In the genomic region with DNA sequence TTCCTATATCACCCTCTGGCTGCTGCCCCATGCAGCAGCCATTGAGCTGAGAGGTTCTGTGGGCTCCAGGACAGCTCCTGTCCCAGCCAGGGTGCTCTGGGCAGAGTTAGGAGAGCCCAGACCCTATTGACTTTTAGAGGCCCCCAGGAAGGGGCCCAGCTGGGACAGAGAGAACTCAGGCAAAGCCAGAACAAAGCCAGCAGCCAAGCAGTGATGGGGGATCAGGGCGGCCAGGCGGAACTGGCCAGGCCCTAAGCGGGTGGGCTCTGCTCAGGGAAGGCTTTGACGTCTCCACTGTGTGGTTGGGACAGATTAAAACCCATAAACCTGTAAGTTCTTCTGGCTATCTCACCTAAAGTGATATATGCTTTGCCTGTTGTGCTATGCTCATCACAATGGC, we compare ENCODE assay signal across 9 mouse cellular contexts. TPM values are rescaled to one million over a fixed set of nuclear protein-coding genes. Genes with fewer than 3 reads are reported as not detected.
DNase-seq lines count a peak whose midpoint lies in the region; ATAC-seq and TF ChIP-seq lines count a peak whose summit lies in the region.
"Had no signal": no experiment of that assay in that cellular context is flagged by ENCODE, and none has a peak within 500 bp of the region (broad histone marks: within the 10 kb centered on the region; RNA-seq: fewer than 3 reads in every experiment).

No protein-coding gene starts in this region.

- no peaks in the 10 kb centered on the region for H3K27me3 ChIP-seq in lung, postnatal 0 days (replicated peaks; ENCODE audit: insufficient read depth, low read length)
- H3K27me3 ChIP-seq in hindbrain, embryonic 10.5 days (ENCODE audit: insufficient read depth, poor library complexity, severe bottlenecking), result peaks cover 9% of the 10 kb centered on the region; the same call in 1 of the 2 replicates
- H3K27me3 ChIP-seq in liver, embryonic 13.5 days, result peaks cover 80% of the 10 kb centered on the region
- H3K27me3 ChIP-seq in stomach, embryonic 16.5 days (ENCODE audit: control insufficient read depth, insufficient read depth, low read length), result no peaks in the 10 kb centered on the region
- H3K27me3 ChIP-seq: Patski had no signal

- WGBS in lung, postnatal 0 days, result 79% methylated on average over 4 of the region's 4 CpGs
- WGBS in hindbrain, embryonic 10.5 days, result 21% methylated on average over 4 of the region's 4 CpGs
- WGBS in liver, embryonic 13.5 days (ENCODE audit: insufficient replicate concordance), result 69% methylated on average over 4 of the region's 4 CpGs
- WGBS in stomach, embryonic 16.5 days, result 62% methylated on average over 4 of the region's 4 CpGs

- no peak for TF ChIP-seq CTCF in lung, postnatal 0 days (IDR thresholded peaks at IDR 0.05)

- H3K9ac ChIP-seq in lung, postnatal 0 days (replicated peaks; ENCODE audit: low read depth), result no peak overlapping the region
- H3K9ac ChIP-seq in liver, embryonic 13.5 days, result no peak overlapping the region; the same call in 1 of the 2 replicates
- peak overlapping the region; percentile 97; the same call in 1 of the 2 replicates for H3K9ac ChIP-seq in stomach, embryonic 16.5 days (ENCODE audit: low read length)

- peaks cover 37% of the 10 kb centered on the region for H3K4me1 ChIP-seq in lung, postnatal 0 days (ENCODE audit: insufficient read depth, low read depth, low read length)
- H3K4me1 ChIP-seq in hindbrain, embryonic 10.5 days (replicated peaks), result peaks cover 87% of the 10 kb centered on the region
- peaks cover 85% of the 10 kb centered on the region for H3K4me1 ChIP-seq in liver, embryonic 13.5 days (replicated peaks)
- H3K4me1 ChIP-seq in stomach, embryonic 16.5 days (ENCODE audit: control insufficient read depth, insufficient read depth, low read length), result peaks cover 53% of the 10 kb centered on the region

- peak overlapping the region; percentile 99 for H3K4me2 ChIP-seq in lung, postnatal 0 days (replicated peaks; ENCODE audit: low read depth, low read length)
- peak overlapping the region; percentile 84 for H3K4me2 ChIP-seq in liver, embryonic 13.5 days
- peak overlapping the region; percentile 98 for H3K4me2 ChIP-seq in stomach, embryonic 16.5 days (ENCODE audit: low read depth, low read length)

- peaks cover 10% of the 10 kb centered on the region; the same call in 1 of the 2 replicates for H3K36me3 ChIP-seq in lung, postnatal 0 days (ENCODE audit: insufficient read depth, low read length)
- H3K36me3 ChIP-seq in hindbrain, embryonic 10.5 days, result peaks cover 51% of the 10 kb centered on the region
- H3K36me3 ChIP-seq in liver, embryonic 13.5 days, result peaks cover 20% of the 10 kb centered on the region
- H3K36me3 ChIP-seq in stomach, embryonic 16.5 days (ENCODE audit: control insufficient read depth, insufficient read depth, low read length), result peaks cover 1% of the 10 kb centered on the region; the same call in 1 of the 2 replicates

- no peaks in the 10 kb centered on the region for H3K9me3 ChIP-seq in lung, postnatal 0 days (ENCODE audit: low read length)
- no peaks in the 10 kb centered on the region for H3K9me3 ChIP-seq in hindbrain, embryonic 10.5 days
- H3K9me3 ChIP-seq in liver, embryonic 13.5 days (replicated peaks), result no peaks in the 10 kb centered on the region
- no peaks in the 10 kb centered on the region for H3K9me3 ChIP-seq in stomach, embryonic 16.5 days (replicated peaks; ENCODE audit: control insufficient read depth, low read length)

- H3K4me3 ChIP-seq in lung, postnatal 0 days (ENCODE audit: low read depth, low read length), result 0 out of 2 replicates have a peak overlapping the region, but pooled peaks have one; percentile 93
- H3K4me3 ChIP-seq in hindbrain, embryonic 10.5 days, result peak overlapping the region; percentile 98
- H3K4me3 ChIP-seq in liver, embryonic 13.5 days (replicated peaks), result peak overlapping the region; percentile 68; the same call in 1 of the 2 replicates
- H3K4me3 ChIP-seq in stomach, embryonic 16.5 days (replicated peaks; ENCODE audit: low read length), result peak overlapping the region; percentile 97

- no peak for ATAC-seq in lung, postnatal 0 days
- no peak for ATAC-seq in liver, embryonic 13.5 days (ENCODE audit: low read depth)
- ATAC-seq in stomach, embryonic 16.5 days (ENCODE audit: insufficient read depth, low FRiP score), result no peak
- ATAC-seq in granulocyte monocyte progenitor cell, adult 5-6 weeks (replicated peaks; ENCODE audit: poor library complexity, severe bottlenecking), result no peak
- ATAC-seq: Patski had no signal

- no peak for TF ChIP-seq EP300 in lung, postnatal 0 days (IDR thresholded peaks at IDR 0.05)

- no peak for DNase-seq in lung, postnatal 0 days (ENCODE audit: low spot score)
- no peak for DNase-seq in lung, postnatal 25 days (ENCODE audit: low spot score)
- no peak for DNase-seq in hindbrain, embryonic 10.5 days (ENCODE audit: low spot score)
- no peak for DNase-seq in liver, embryonic 13.5 days
- DNase-seq in gastrocnemius, adult 18-20 months (ENCODE audit: low spot score), result no peak

- H3K27ac ChIP-seq in lung, postnatal 0 days (ENCODE audit: low read length), result no peak overlapping the region
- H3K27ac ChIP-seq in hindbrain, embryonic 10.5 days, result peak overlapping the region; percentile 99
- no peak overlapping the region for H3K27ac ChIP-seq in liver, embryonic 13.5 days
- H3K27ac ChIP-seq in stomach, embryonic 16.5 days (ENCODE audit: low read length), result no peak overlapping the region

RNA-seq across cellular contexts. Expression of a gene that starts 2.8 kb away (rescaled TPM):
- polyA plus RNA-seq in lung, postnatal 0 days (2015; fragmentation: Nextera tagmentation; extraction: Ambion mirVana), result 61.5 and 69.4 TPM in 2 replicates
- polyA plus RNA-seq in hindbrain, embryonic 10.5 days (2016; fragmentation: Nextera tagmentation; extraction: Ambion mirVana), result 125 and 139 TPM in 2 replicates
- 18.8 and 19.2 TPM in 2 replicates for polyA plus RNA-seq in liver, embryonic 13.5 days (2015; fragmentation: Nextera tagmentation; extraction: Ambion mirVana)
- polyA plus RNA-seq in stomach, embryonic 16.5 days (2015; fragmentation: Nextera tagmentation; extraction: Ambion mirVana), result 17.3 and 24.1 TPM in 2 replicates
- 1.3 and 7.5 TPM in 2 replicates for total RNA-seq in granulocyte monocyte progenitor cell, adult 5-6 weeks (2014; fragmentation: Nextera tagmentation)
- total RNA-seq in granulocyte monocyte progenitor cell, adult 5-6 weeks (2017), result 3.3 and 4.1 TPM in 2 replicates
- 10 to 100 TPM; 20.8 to 22.4 TPM for total RNA-seq in gastrocnemius, adult 18-20 months (2021)

RNA-seq across cellular contexts. Expression of a gene that starts 7.9 kb away (rescaled TPM):
- 11.1 and 11.9 TPM in 2 replicates for polyA plus RNA-seq in lung, postnatal 0 days (2015; fragmentation: Nextera tagmentation; extraction: Ambion mirVana)
- polyA plus RNA-seq in hindbrain, embryonic 10.5 days (2016; fragmentation: Nextera tagmentation; extraction: Ambion mirVana), result 7.5 and 8.1 TPM in 2 replicates
- 4.3 and 4.4 TPM in 2 replicates for polyA plus RNA-seq in liver, embryonic 13.5 days (2015; fragmentation: Nextera tagmentation; extraction: Ambion mirVana)
- 5.6 and 6.5 TPM in 2 replicates for polyA plus RNA-seq in stomach, embryonic 16.5 days (2015; fragmentation: Nextera tagmentation; extraction: Ambion mirVana)
- 8.8 and 12.4 TPM in 2 replicates for total RNA-seq in granulocyte monocyte progenitor cell, adult 5-6 weeks (2014; fragmentation: Nextera tagmentation)
- total RNA-seq in granulocyte monocyte progenitor cell, adult 5-6 weeks (2017), result 8.9 TPM in 2 replicates
- 1 to 10 TPM; 6.1 to 6.2 TPM for total RNA-seq in gastrocnemius, adult 18-20 months (2021)

RNA-seq across cellular contexts. Expression of a gene that starts 12.4 kb away (rescaled TPM):
- polyA plus RNA-seq in lung, postnatal 0 days (2015; fragmentation: Nextera tagmentation; extraction: Ambion mirVana), result 136 and 139 TPM in 2 replicates
- polyA plus RNA-seq in hindbrain, embryonic 10.5 days (2016; fragmentation: Nextera tagmentation; extraction: Ambion mirVana), result 74.4 and 84.6 TPM in 2 replicates
- polyA plus RNA-seq in liver, embryonic 13.5 days (2015; fragmentation: Nextera tagmentation; extraction: Ambion mirVana), result 52.1 and 55.8 TPM in 2 replicates
- 90.2 and 91.5 TPM in 2 replicates for polyA plus RNA-seq in stomach, embryonic 16.5 days (2015; fragmentation: Nextera tagmentation; extraction: Ambion mirVana)
- total RNA-seq in granulocyte monocyte progenitor cell, adult 5-6 weeks (2014; fragmentation: Nextera tagmentation), result 108 and 154 TPM in 2 replicates
- total RNA-seq in granulocyte monocyte progenitor cell, adult 5-6 weeks (2017), result 140 and 156 TPM in 2 replicates
- total RNA-seq in gastrocnemius, adult 18-20 months (2021), result 100 to 1,000 TPM; 100 to 109 TPM

RNA-seq across cellular contexts. Expression of a gene that starts 16.6 kb away (rescaled TPM):
- polyA plus RNA-seq in lung, postnatal 0 days (2015; fragmentation: Nextera tagmentation; extraction: Ambion mirVana), result 29.5 and 42.0 TPM in 2 replicates
- 5.8 and 7.2 TPM in 2 replicates for polyA plus RNA-seq in hindbrain, embryonic 10.5 days (2016; fragmentation: Nextera tagmentation; extraction: Ambion mirVana)
- 2.6 and 2.8 TPM in 2 replicates for polyA plus RNA-seq in liver, embryonic 13.5 days (2015; fragmentation: Nextera tagmentation; extraction: Ambion mirVana)
- 12.7 and 12.8 TPM in 2 replicates for polyA plus RNA-seq in stomach, embryonic 16.5 days (2015; fragmentation: Nextera tagmentation; extraction: Ambion mirVana)
- not detected in 2 replicates for total RNA-seq in granulocyte monocyte progenitor cell, adult 5-6 weeks (2014; fragmentation: Nextera tagmentation)
- not detected in 2 replicates for total RNA-seq in granulocyte monocyte progenitor cell, adult 5-6 weeks (2017)
- 1 to 10 TPM; 4.7 to 6.9 TPM for total RNA-seq in gastrocnemius, adult 18-20 months (2021)
- total RNA-seq: monocyte, adult 5-6 weeks had no signal

RNA-seq across cellular contexts. Expression of a gene that starts 17.7 kb away (rescaled TPM):
- 60.8 and 62.5 TPM in 2 replicates for polyA plus RNA-seq in lung, postnatal 0 days (2015; fragmentation: Nextera tagmentation; extraction: Ambion mirVana)
- polyA plus RNA-seq in hindbrain, embryonic 10.5 days (2016; fragmentation: Nextera tagmentation; extraction: Ambion mirVana), result 112 and 121 TPM in 2 replicates
- 65.1 and 74.8 TPM in 2 replicates for polyA plus RNA-seq in liver, embryonic 13.5 days (2015; fragmentation: Nextera tagmentation; extraction: Ambion mirVana)
- polyA plus RNA-seq in stomach, embryonic 16.5 days (2015; fragmentation: Nextera tagmentation; extraction: Ambion mirVana), result 72.2 and 77.4 TPM in 2 replicates
- 70.0 and 84.9 TPM in 2 replicates for total RNA-seq in granulocyte monocyte progenitor cell, adult 5-6 weeks (2014; fragmentation: Nextera tagmentation)
- 98.5 and 101 TPM in 2 replicates for total RNA-seq in granulocyte monocyte progenitor cell, adult 5-6 weeks (2017)
- total RNA-seq in gastrocnemius, adult 18-20 months (2021), result 10 to 100 TPM; 63.4 to 71.9 TPM
